Mouse (Mus musculus): Measurements from ENCODE around the gene Yy1.

DNA sequence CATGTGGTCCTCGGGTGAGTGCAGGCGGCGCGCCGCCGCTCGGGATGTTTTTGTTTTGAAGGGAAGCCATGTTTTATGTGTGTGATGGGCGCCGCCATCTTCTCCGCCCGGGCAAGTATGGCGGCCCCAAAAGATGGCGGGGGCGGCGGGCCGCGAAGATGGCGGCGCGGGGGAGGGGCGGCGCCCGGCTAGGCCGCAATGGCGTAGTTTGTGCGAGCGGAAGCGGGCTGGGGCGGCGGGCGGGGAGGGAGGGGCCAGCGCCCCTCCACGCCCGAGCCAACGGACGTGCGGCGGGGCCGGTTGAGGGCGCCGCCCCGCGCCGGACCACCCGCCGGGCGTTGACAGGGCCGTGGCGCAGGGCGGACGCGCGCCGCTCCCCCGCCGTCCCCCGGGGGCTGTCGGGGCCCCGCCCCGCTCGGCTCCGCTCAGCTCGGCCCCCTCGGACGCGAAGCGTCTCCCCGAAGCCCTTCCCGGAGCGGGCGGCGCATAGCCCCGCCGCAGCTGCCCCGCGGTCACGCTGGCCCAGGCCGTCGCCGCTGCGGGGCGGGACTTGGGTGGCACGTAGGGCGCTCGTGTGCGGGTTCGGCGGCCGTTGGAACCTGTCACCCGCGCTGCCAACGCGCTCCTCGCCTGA is 1.4 kb downstream of the Yy1 start:
- TF ChIP-seq EP300 (IDR thresholded peaks at IDR 0.05; ENCODE audit: insufficient read depth, low read depth, low read length): no peak
- no peak for TF ChIP-seq CTCF (IDR thresholded peaks at IDR 0.05; ENCODE audit: low read depth, low read length)
